Mouse (Mus musculus): ENCODE measurements around the gene Pdilt. TPM values are rescaled to one million over a fixed set of nuclear protein-coding genes. Genes with fewer than 3 reads are reported as not detected.

Pdilt gene
- total and polyA plus RNA-seq, 3 experiments, result not detected

DNA sequence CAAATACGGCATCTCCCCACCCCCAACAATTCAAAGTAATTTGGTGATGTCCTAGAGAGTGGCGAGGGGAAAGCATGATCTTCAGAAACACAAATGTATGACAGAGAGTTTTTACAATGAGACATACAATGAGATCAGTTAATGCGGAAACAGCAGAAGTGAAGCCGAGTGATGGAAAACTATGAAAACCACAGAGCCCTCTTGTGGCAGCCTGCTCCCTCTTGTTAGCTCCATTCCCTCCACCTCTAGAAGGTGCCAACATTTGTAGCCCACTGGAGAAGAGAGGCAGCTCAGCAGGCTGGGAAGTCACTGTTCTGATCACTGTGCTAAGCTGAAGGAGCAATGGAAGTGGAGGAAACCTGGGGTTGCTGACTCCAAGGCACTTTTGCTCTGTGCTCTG, 79.4 kb downstream of the Pdilt start:
- Histone ChIP-seq H3K4me3 (ENCODE audit: low read depth, low read length) (no peak overlapping the region), H3K27me3 (ENCODE audit: insufficient read depth, low read length) (no peaks in the 10 kb centered on the region), H3K4me1 (ENCODE audit: insufficient read depth, low read depth, low read length) (no peaks in the 10 kb centered on the region), H3K36me3 (replicated peaks) (no peaks in the 10 kb centered on the region), H3K9me3 (replicated peaks) (peaks cover 7% of the 10 kb centered on the region)
- no peak for ATAC-seq (ENCODE audit: extremely low read depth, insufficient number of reproducible peaks, low FRiP score, poor library complexity, severe bottlenecking)
- no peak for TF ChIP-seq POLR2AphosphoS5 (IDR thresholded peaks at IDR 0.05; ENCODE audit: insufficient replicate concordance, low read depth, low read length)
- TF ChIP-seq CTCF (IDR thresholded peaks at IDR 0.05; ENCODE audit: low read depth, low read length), result no peak
- TF ChIP-seq TAL1 (conservative IDR thresholded peaks at IDR 0.05; ENCODE audit: low read depth, low read length), result no peak
- TF ChIP-seq GATA1 (IDR thresholded peaks at IDR 0.05; ENCODE audit: borderline replicate concordance, low read length), result no peak
- no peak for TF ChIP-seq GATA2 (IDR thresholded peaks at IDR 0.05; ENCODE audit: borderline replicate concordance, low read depth, low read length)
- DNase-seq (ENCODE audit: low spot score), result no peak

DNA sequence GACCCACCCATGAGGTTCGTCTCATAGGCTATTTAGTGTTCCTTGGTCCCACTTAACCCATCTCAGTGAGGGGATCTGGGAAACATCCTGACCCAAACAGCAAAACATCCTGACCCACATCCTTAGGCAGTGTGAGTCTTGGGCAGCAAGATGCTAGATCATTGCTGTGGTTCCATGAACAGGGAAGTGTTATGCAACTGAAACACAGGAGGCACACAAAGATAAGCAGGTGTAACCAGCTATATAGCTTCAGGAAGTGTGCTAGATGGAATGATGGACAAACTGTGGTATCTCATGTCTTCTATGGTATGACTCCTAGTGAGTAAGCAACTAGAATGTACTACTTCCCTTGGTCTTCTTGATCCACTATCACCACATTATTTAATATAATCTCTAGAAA, 81.4 kb downstream of the Pdilt start:
- DNase-seq (ENCODE audit: low spot score) (no peak), ATAC-seq (ENCODE audit: extremely low read depth, insufficient number of reproducible peaks, low FRiP score, poor library complexity, severe bottlenecking) (no peak)
- Histone ChIP-seq H3K4me1 (ENCODE audit: insufficient read depth, low read depth, low read length) (no peaks in the 10 kb centered on the region), H3K27me3 (ENCODE audit: insufficient read depth, low read length) (no peaks in the 10 kb centered on the region), H3K4me3 (ENCODE audit: low read depth, low read length) (no peak overlapping the region), H3K9me3 (replicated peaks) (peaks cover 6% of the 10 kb centered on the region), H3K36me3 (replicated peaks) (no peaks in the 10 kb centered on the region)
- TF ChIP-seq GATA1 (IDR thresholded peaks at IDR 0.05; ENCODE audit: borderline replicate concordance, low read length) (no peak), POLR2AphosphoS5 (IDR thresholded peaks at IDR 0.05; ENCODE audit: insufficient replicate concordance, low read depth, low read length) (no peak), CTCF (IDR thresholded peaks at IDR 0.05; ENCODE audit: low read depth, low read length) (no peak), GATA2 (IDR thresholded peaks at IDR 0.05; ENCODE audit: borderline replicate concordance, low read depth, low read length) (no peak), TAL1 (conservative IDR thresholded peaks at IDR 0.05; ENCODE audit: low read depth, low read length) (no peak)

Other genes with a start within 250 kb of the Pdilt start
- not detected in 2 replicates for gene Gp2, start 64.2 kb downstream of the Pdilt start, total RNA-seq (2014; fragmentation: Nextera tagmentation)
- not detected in 2 replicates for gene Gp2, start 64.2 kb downstream of the Pdilt start, total RNA-seq (2017)
- gene Gp2, start 64.2 kb downstream of the Pdilt start, polyA plus RNA-seq (2012), result not detected in 2 replicates
- gene Umod, start 44.2 kb downstream of the Pdilt start, total RNA-seq (2014; fragmentation: Nextera tagmentation), result not detected in 2 replicates
- gene Umod, start 44.2 kb downstream of the Pdilt start, total RNA-seq (2017), result 0.16 TPM in 1 of 2 replicates, not detected in the other
- gene Umod, start 44.2 kb downstream of the Pdilt start, polyA plus RNA-seq (2012), result not detected in 2 replicates
- not detected in 2 replicates for gene Acsm5, start 4.0 kb downstream of the Pdilt start, total RNA-seq (2014; fragmentation: Nextera tagmentation)
- 0.11 TPM in 1 of 2 replicates, not detected in the other for gene Acsm5, start 4.0 kb downstream of the Pdilt start, total RNA-seq (2017)
- not detected in 2 replicates for gene Acsm5, start 4.0 kb downstream of the Pdilt start, polyA plus RNA-seq (2012)
- not detected in 2 replicates for gene Acsm2, start 30.9 kb upstream of the Pdilt start, total RNA-seq (2014; fragmentation: Nextera tagmentation)
- 0.05 and 0.12 TPM in 2 replicates for gene Acsm2, start 30.9 kb upstream of the Pdilt start, total RNA-seq (2017)
- gene Acsm2, start 30.9 kb upstream of the Pdilt start, polyA plus RNA-seq (2012), result not detected in 2 replicates
- gene Acsm1, start 83.5 kb upstream of the Pdilt start, total RNA-seq (2014; fragmentation: Nextera tagmentation), result not detected in 2 replicates
- not detected in 2 replicates for gene Acsm1, start 83.5 kb upstream of the Pdilt start, total RNA-seq (2017)
- gene Acsm1, start 83.5 kb upstream of the Pdilt start, polyA plus RNA-seq (2012), result not detected in 2 replicates
- gene Acsm4, start 166.5 kb upstream of the Pdilt start, total RNA-seq (2014; fragmentation: Nextera tagmentation), result not detected in 2 replicates
- gene Acsm4, start 166.5 kb upstream of the Pdilt start, total RNA-seq (2017), result not detected in 2 replicates
- gene Acsm4, start 166.5 kb upstream of the Pdilt start, polyA plus RNA-seq (2012), result not detected in 2 replicates
- 41.4 and 53.9 TPM in 2 replicates for gene Thumpd1, start 197.3 kb upstream of the Pdilt start, total RNA-seq (2014; fragmentation: Nextera tagmentation)
- gene Thumpd1, start 197.3 kb upstream of the Pdilt start, total RNA-seq (2017), result 102 and 115 TPM in 2 replicates
- gene Thumpd1, start 197.3 kb upstream of the Pdilt start, polyA plus RNA-seq (2012), result 64.8 and 72.8 TPM in 2 replicates
- gene Acsm3, start 237.4 kb upstream of the Pdilt start, total RNA-seq (2014; fragmentation: Nextera tagmentation), result not detected in 2 replicates
- gene Acsm3, start 237.4 kb upstream of the Pdilt start, total RNA-seq (2017), result 0.23 and 0.49 TPM in 2 replicates
- gene Acsm3, start 237.4 kb upstream of the Pdilt start, polyA plus RNA-seq (2012), result not detected in 2 replicates